ENCODE assay signal across 8 mouse cellular contexts in the genomic region with DNA sequence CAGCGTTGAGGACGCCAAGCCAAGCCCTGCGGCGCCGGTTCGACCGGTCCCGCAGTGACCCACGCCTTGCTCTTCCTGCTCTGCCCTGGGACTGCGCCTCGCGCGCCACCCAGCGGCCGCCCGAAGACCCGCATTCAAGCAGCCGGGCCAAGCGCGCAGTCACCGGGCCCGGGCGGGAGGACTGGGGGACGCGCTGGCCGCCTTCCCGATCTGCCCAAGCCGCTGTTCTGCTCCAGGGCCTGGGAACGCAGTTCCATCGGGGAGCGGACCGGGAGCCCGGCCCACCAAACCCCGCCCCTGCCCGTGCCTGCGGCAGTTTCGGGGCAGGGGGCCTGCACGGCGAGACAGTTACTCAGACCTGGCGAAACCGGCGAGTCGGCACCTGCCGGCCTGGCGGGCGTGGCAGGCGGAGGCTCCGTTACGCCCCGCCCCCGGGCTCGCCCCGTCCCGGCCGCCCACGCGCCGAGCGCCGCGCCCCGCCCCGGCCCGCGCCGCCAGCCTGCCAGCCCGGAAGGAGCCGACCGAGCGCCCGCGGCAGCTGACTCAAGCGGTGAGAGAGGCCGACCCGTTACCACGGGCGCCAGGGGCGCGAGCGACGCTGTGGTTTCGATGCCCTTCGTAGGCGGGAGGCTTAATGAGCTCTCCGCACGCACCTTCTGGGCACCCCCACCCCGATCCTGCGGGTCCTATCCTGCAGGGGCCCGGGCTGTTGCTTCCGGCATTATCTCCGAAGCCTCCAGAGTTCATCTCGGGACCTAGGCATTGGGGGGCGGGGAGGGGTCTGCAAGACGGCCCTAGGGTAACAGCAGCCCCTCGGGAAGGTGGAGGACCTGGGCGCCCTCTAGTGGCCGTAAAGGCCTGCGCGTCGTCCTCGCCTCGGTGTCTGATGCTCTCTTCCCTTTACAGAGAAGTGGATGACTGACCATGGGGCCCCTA. TPM values are rescaled to one million over a fixed set of nuclear protein-coding genes. Genes with fewer than 3 reads are reported as not detected.
A peak's percentile ranks its signal among the peaks of the same experiment; 100 is the strongest.
DNase-seq lines count a peak whose midpoint lies in the region; ATAC-seq and TF ChIP-seq lines count a peak whose summit lies in the region.

A gene (plus strand): TSS at position 492 of the 936 bp plus-strand sequence.

- ATAC-seq in heart, embryonic 12.5 days (ENCODE audit: insufficient number of reproducible peaks, low FRiP score), result peak; percentile 92
- ATAC-seq in kidney, postnatal 0 days (replicated peaks; ENCODE audit: low FRiP score, low read depth), result peak; percentile 77
- ATAC-seq in liver, embryonic 11.5 days (replicated peaks; ENCODE audit: low FRiP score), result peak; percentile 87
- ATAC-seq in stomach, embryonic 14.5 days (ENCODE audit: insufficient number of reproducible peaks, insufficient read depth, low FRiP score, low read depth), result peak; percentile 86

- peak within 1 kb of the TSS; percentile 86 for H3K27ac ChIP-seq in heart, embryonic 12.5 days (ENCODE audit: poor library complexity, severe bottlenecking)
- H3K27ac ChIP-seq in kidney, postnatal 0 days, result peak within 1 kb of the TSS; percentile 85
- H3K27ac ChIP-seq in liver, embryonic 11.5 days (ENCODE audit: low read depth, low read length), result peak within 1 kb of the TSS; percentile 89
- H3K27ac ChIP-seq in stomach, embryonic 14.5 days (ENCODE audit: low read length), result peak within 1 kb of the TSS; percentile 88

- no peaks in the 10 kb centered on the region for H3K79me3 ChIP-seq in C2C12 (ENCODE audit: low read depth)

- H3K4me3 ChIP-seq in C2C12 (ENCODE audit: insufficient read depth, poor library complexity, severe bottlenecking), result peak within 1 kb of the TSS; percentile 40
- peak within 1 kb of the TSS; percentile 80 for H3K4me3 ChIP-seq in erythroblast, embryonic 14.5 days (replicated peaks)
- peak within 1 kb of the TSS; percentile 67 for H3K4me3 ChIP-seq in heart, embryonic 12.5 days
- peak within 1 kb of the TSS; percentile 67 for H3K4me3 ChIP-seq in kidney, postnatal 0 days (replicated peaks; ENCODE audit: low read depth, low read length)
- peak within 1 kb of the TSS; percentile 83 for H3K4me3 ChIP-seq in liver, embryonic 11.5 days (ENCODE audit: low read depth, low read length)
- H3K4me3 ChIP-seq in stomach, embryonic 14.5 days (ENCODE audit: low read depth, low read length), result peak within 1 kb of the TSS; percentile 73

- DNase-seq in brain, embryonic 14.5 days (ENCODE audit: low read depth), result peak; percentile 92
- peak; percentile 94 for DNase-seq in kidney, postnatal 0 days (ENCODE audit: low spot score)
- peak; percentile 93 for DNase-seq in liver, embryonic 11.5 days (ENCODE audit: low spot score)
- DNase-seq in naive thymus-derived CD4-positive, alpha-beta T cell, adult 2 months (ENCODE audit: low read depth), result peak; percentile 94

- peak within 1 kb of the TSS; percentile 86 for H3ac ChIP-seq in C2C12 (ENCODE audit: control insufficient read depth, insufficient read length, low read depth)

- peaks cover 4% of the 10 kb centered on the region for H3K36me3 ChIP-seq in C2C12 (ENCODE audit: control insufficient read depth, insufficient read depth)
- peaks cover 22% of the 10 kb centered on the region for H3K36me3 ChIP-seq in erythroblast, embryonic 14.5 days (ENCODE audit: control insufficient read depth)
- peaks cover 19% of the 10 kb centered on the region; the same call in 1 of the 2 replicates for H3K36me3 ChIP-seq in heart, embryonic 12.5 days
- H3K36me3 ChIP-seq in kidney, postnatal 0 days (ENCODE audit: insufficient read depth, low read length), result 0 out of 2 replicates have a peak, but pooled peaks cover 8% of the 10 kb centered on the region
- no peaks in the 10 kb centered on the region for H3K36me3 ChIP-seq in liver, embryonic 11.5 days (ENCODE audit: control insufficient read depth, insufficient read depth, low read length)
- no peaks in the 10 kb centered on the region; the same call in 1 of the 2 replicates for H3K36me3 ChIP-seq in stomach, embryonic 14.5 days (ENCODE audit: control insufficient read depth, insufficient read depth, low read length)

- peaks cover 42% of the 10 kb centered on the region for H3K4me1 ChIP-seq in erythroblast, embryonic 14.5 days (ENCODE audit: control insufficient read depth)
- peaks cover 17% of the 10 kb centered on the region for H3K4me1 ChIP-seq in heart, embryonic 12.5 days (replicated peaks)
- peaks cover 17% of the 10 kb centered on the region; the same call in 1 of the 2 replicates for H3K4me1 ChIP-seq in kidney, postnatal 0 days (replicated peaks; ENCODE audit: insufficient read depth, low read length)
- peaks cover 20% of the 10 kb centered on the region for H3K4me1 ChIP-seq in liver, embryonic 11.5 days (replicated peaks; ENCODE audit: control insufficient read depth, insufficient read depth, low read length)
- H3K4me1 ChIP-seq in stomach, embryonic 14.5 days (ENCODE audit: control insufficient read depth, insufficient read depth, low read length), result 0 out of 2 replicates have a peak, but pooled peaks cover 12% of the 10 kb centered on the region

- H3K79me2 ChIP-seq in C2C12 (ENCODE audit: control insufficient read depth, insufficient read depth), result no peaks in the 10 kb centered on the region

- TF ChIP-seq CTCF in C2C12 (IDR thresholded peaks at IDR 0.05; ENCODE audit: control insufficient read depth, insufficient read depth, insufficient read length), result peak; percentile 96
- TF ChIP-seq CTCF in brain, embryonic 14.5 days (IDR thresholded peaks at IDR 0.05; ENCODE audit: borderline replicate concordance, extremely low read depth, insufficient read depth, insufficient read length), result peak; percentile 97
- peak; percentile 97 for TF ChIP-seq CTCF in kidney, postnatal 0 days (IDR thresholded peaks at IDR 0.05; ENCODE audit: low read depth)

- peak within 1 kb of the TSS; percentile 82 for H3K9ac ChIP-seq in heart, embryonic 12.5 days
- H3K9ac ChIP-seq in kidney, postnatal 0 days (ENCODE audit: low read depth, low read length), result peak within 1 kb of the TSS; percentile 73
- H3K9ac ChIP-seq in liver, embryonic 11.5 days (ENCODE audit: low read depth, low read length), result peak within 1 kb of the TSS; percentile 86
- H3K9ac ChIP-seq in stomach, embryonic 14.5 days (replicated peaks; ENCODE audit: low read depth, low read length), result peak within 1 kb of the TSS; percentile 62

- peak within 1 kb of the TSS; percentile 88 for H3K4me2 ChIP-seq in heart, embryonic 12.5 days
- H3K4me2 ChIP-seq in kidney, postnatal 0 days (ENCODE audit: low read length), result peak within 1 kb of the TSS; percentile 97
- H3K4me2 ChIP-seq in liver, embryonic 11.5 days, result peak within 1 kb of the TSS; percentile 99
- peak within 1 kb of the TSS; percentile 91 for H3K4me2 ChIP-seq in stomach, embryonic 14.5 days (replicated peaks; ENCODE audit: low read depth, low read length)

- H3K27me3 ChIP-seq in C2C12 (ENCODE audit: control insufficient read depth, insufficient read depth, insufficient read length), result no peaks in the 10 kb centered on the region
- H3K27me3 ChIP-seq in erythroblast, embryonic 14.5 days (ENCODE audit: control insufficient read depth), result peaks cover 46% of the 10 kb centered on the region
- peaks cover 60% of the 10 kb centered on the region for H3K27me3 ChIP-seq in heart, embryonic 12.5 days (replicated peaks)
- H3K27me3 ChIP-seq in kidney, postnatal 0 days (ENCODE audit: insufficient read depth, low read length), result no peaks in the 10 kb centered on the region
- peaks cover 32% of the 10 kb centered on the region for H3K27me3 ChIP-seq in liver, embryonic 11.5 days (replicated peaks; ENCODE audit: control insufficient read depth, insufficient read depth, low read length)
- no peaks in the 10 kb centered on the region for H3K27me3 ChIP-seq in stomach, embryonic 14.5 days (ENCODE audit: control insufficient read depth, insufficient read depth, low read length)

- under 1% methylated on average over 102 of the region's 102 CpGs for WGBS in heart, embryonic 12.5 days
- under 1% methylated on average over 96 of the region's 102 CpGs for WGBS in kidney, postnatal 0 days
- under 1% methylated on average over 101 of the region's 102 CpGs for WGBS in liver, embryonic 11.5 days
- WGBS in stomach, embryonic 14.5 days, result under 1% methylated on average over 94 of the region's 102 CpGs

- H3K9me3 ChIP-seq in erythroblast, embryonic 14.5 days (ENCODE audit: control insufficient read depth, low read length), result no peaks in the 10 kb centered on the region
- no peaks in the 10 kb centered on the region for H3K9me3 ChIP-seq in heart, embryonic 12.5 days (replicated peaks)
- no peaks in the 10 kb centered on the region for H3K9me3 ChIP-seq in kidney, postnatal 0 days (replicated peaks; ENCODE audit: low read length)
- no peaks in the 10 kb centered on the region for H3K9me3 ChIP-seq in liver, embryonic 11.5 days (ENCODE audit: control insufficient read depth, low read length)
- no peaks in the 10 kb centered on the region for H3K9me3 ChIP-seq in stomach, embryonic 14.5 days (ENCODE audit: control insufficient read depth, low read depth, low read length)

- 0 out of 2 replicates have a peak, but pooled peaks have one; percentile 6 for TF ChIP-seq POLR2A in brain, embryonic 14.5 days (IDR thresholded peaks at IDR 0.05; ENCODE audit: borderline replicate concordance, extremely low read depth, insufficient read depth, insufficient read length, poor library complexity, severe bottlenecking)

TF ChIP-seq in C2C12, 6 proteins besides CTCF, POLR2A, EP300 and RAD21:
- no peak for TF ChIP-seq CEBPB (IDR thresholded peaks at IDR 0.05; ENCODE audit: low read depth)
- TF ChIP-seq MYOD1 (IDR thresholded peaks at IDR 0.05; ENCODE audit: control insufficient read depth, insufficient read length, low read depth), result no peak
- no peak for TF ChIP-seq MYOG (IDR thresholded peaks at IDR 0.05; ENCODE audit: control insufficient read depth, extremely low read depth, insufficient read length)
- TF ChIP-seq MAX (IDR thresholded peaks at IDR 0.05), result no peak
- TF ChIP-seq USF1 (IDR thresholded peaks at IDR 0.05; ENCODE audit: low read depth), result no peak
- no peak for TF ChIP-seq FOSL1 (IDR thresholded peaks at IDR 0.05; ENCODE audit: insufficient read depth, low read length, poor library complexity, severe bottlenecking)

RNA-seq across cellular contexts. Expression of the gene that starts here (rescaled TPM):
- 3.9 TPM for polyA plus RNA-seq in C2C12 (2012; fragmentation: generic; extraction: Trizol)
- polyA plus RNA-seq in brain, embryonic 14.5 days (2012; rRNA removed), result 2.6 and 4.5 TPM in 2 replicates
- polyA plus RNA-seq in erythroblast, embryonic 14.5 days (2012), result 0.19 and 0.20 TPM in 2 replicates
- 2.2 and 2.5 TPM in 2 replicates for polyA plus RNA-seq in heart, embryonic 12.5 days (2016; fragmentation: Nextera tagmentation; extraction: Ambion mirVana)
- 7.1 and 7.2 TPM in 2 replicates for polyA plus RNA-seq in kidney, postnatal 0 days (2015; fragmentation: Nextera tagmentation; extraction: Ambion mirVana)
- polyA plus RNA-seq in liver, embryonic 11.5 days (2014; fragmentation: Nextera tagmentation; extraction: Ambion mirVana), result 3.6 and 3.8 TPM in 2 replicates
- polyA plus RNA-seq in stomach, embryonic 14.5 days (2014; fragmentation: Nextera tagmentation; extraction: Ambion mirVana), result 5.5 and 6.1 TPM in 2 replicates

Comparison
In these comparisons a context has a peak if more than half of its experiments do, and no peak if none do; other contexts are left out.
1. Peak in every context shown above with its lines: DNase-seq, ATAC-seq, H3K4me3 ChIP-seq and H3K27ac ChIP-seq.